Mouse (Mus musculus): Measurements from ENCODE around the gene Psma7. TPM values are rescaled to one million over a fixed set of nuclear protein-coding genes. Genes with fewer than 3 reads are reported as not detected.

Gene Psma7
- polyA plus RNA-seq, 1 experiment from 2014 or later, result 638 TPM

DNA sequence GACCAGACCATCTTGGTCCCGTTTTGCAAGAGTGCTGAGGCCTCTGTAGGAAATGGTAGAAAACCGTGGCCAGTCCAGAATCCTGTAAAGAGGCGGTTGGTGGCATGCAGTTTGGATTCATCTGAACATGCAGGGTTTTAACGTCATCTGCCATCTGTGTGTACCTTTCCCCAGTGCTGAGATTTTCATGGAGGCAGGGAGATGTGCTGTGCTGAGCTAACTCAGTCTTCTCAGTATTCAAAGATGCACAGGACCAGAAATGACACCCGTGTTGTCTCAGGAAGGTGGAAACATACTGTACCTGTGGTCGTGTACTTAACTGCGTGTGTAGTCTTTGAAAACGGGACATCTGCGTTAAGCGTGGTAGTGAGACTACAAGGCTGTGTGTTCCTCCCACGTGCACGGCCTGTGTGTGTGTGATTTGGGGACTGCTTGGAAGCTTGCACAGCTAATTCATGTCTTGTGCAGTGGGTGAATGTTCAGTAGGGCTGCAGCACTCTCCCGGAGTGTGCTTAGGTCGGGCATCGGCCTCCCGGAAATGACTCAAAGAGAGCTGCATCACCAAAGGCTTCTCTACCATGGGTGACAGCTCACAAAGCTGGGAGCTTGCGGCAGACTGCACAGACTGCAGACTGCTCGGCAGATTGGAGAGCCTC is 5.9 kb upstream of the Psma7 start:
- Histone ChIP-seq H3K27ac (ENCODE audit: low read length) (no peak overlapping the region), H3K4me2 (replicated peaks; ENCODE audit: low read depth, low read length) (no peak overlapping the region), H3K4me3 (ENCODE audit: low read length) (no peak overlapping the region), H3K4me1 (ENCODE audit: insufficient read depth, low read length) (peaks cover 14% of the 10 kb centered on the region), H3K9me3 (ENCODE audit: low read length) (no peaks in the 10 kb centered on the region; the same call in 1 of the 2 replicates), H3K36me3 (ENCODE audit: insufficient read depth, low read length) (peaks cover 9% of the 10 kb centered on the region), H3K27me3 (ENCODE audit: insufficient read depth, low read length) (no peaks in the 10 kb centered on the region), H3K9ac (replicated peaks; ENCODE audit: low read length) (no peak overlapping the region)
- 95% methylated on average over 18 of the region's 18 CpGs for WGBS
- ATAC-seq (ENCODE audit: low FRiP score, low TSS enrichment), result no peak

DNA sequence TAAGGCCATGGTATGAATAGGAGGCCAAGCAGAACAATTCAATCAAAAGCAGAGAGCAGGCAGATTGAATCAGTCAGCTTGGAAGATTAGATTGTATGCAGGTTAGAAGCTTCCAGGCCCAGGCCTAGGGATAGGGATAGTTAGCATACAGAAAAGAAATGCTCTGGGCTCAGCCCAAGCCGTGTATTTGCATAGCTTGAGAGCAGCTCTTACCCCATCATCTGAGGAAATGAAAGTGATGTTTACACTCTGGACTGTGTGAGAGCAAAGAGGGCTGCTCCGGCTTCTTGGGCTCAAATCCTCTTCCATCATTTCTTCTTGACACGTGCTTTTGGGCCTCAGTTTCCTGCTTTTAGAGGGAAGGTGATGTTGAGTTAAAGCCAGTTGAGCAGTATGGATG is 5.3 kb upstream of the Psma7 start:
- no peak for ATAC-seq (ENCODE audit: low FRiP score, low TSS enrichment)

GRCm38 (mm10) chr2:180045283-180045682 is 3.0 kb upstream of the Psma7 start:
- H3K9me3 ChIP-seq (ENCODE audit: low read length), result no peaks in the 10 kb centered on the region; the same call in 1 of the 2 replicates
- no peak for ATAC-seq (ENCODE audit: low FRiP score, low TSS enrichment)
- no peak overlapping the region for H3K4me3 ChIP-seq (ENCODE audit: low read length)
- H3K9ac ChIP-seq (replicated peaks; ENCODE audit: low read length), result no peak overlapping the region
- WGBS, result 40% methylated on average over 4 of the region's 4 CpGs
- H3K27me3 ChIP-seq (ENCODE audit: insufficient read depth, low read length), result no peaks in the 10 kb centered on the region
- no peak overlapping the region for H3K27ac ChIP-seq (ENCODE audit: low read length)
- peaks cover 6% of the 10 kb centered on the region for H3K36me3 ChIP-seq (ENCODE audit: insufficient read depth, low read length)
- H3K4me2 ChIP-seq (replicated peaks; ENCODE audit: low read depth, low read length), result no peak overlapping the region
- peaks cover 27% of the 10 kb centered on the region for H3K4me1 ChIP-seq (ENCODE audit: insufficient read depth, low read length)

More for the DNA sequence above, 5.3 kb upstream of the Psma7 start:
- H3K36me3 ChIP-seq (ENCODE audit: insufficient read depth, low read length), result peaks cover 6% of the 10 kb centered on the region
- WGBS, result 85% methylated on average over 3 of the region's 3 CpGs
- H3K4me1 ChIP-seq (ENCODE audit: insufficient read depth, low read length), result peaks cover 14% of the 10 kb centered on the region
- no peak overlapping the region for H3K27ac ChIP-seq (ENCODE audit: low read length)
- no peak overlapping the region for H3K4me2 ChIP-seq (replicated peaks; ENCODE audit: low read depth, low read length)
- no peaks in the 10 kb centered on the region; the same call in 1 of the 2 replicates for H3K9me3 ChIP-seq (ENCODE audit: low read length)
- no peaks in the 10 kb centered on the region for H3K27me3 ChIP-seq (ENCODE audit: insufficient read depth, low read length)
- no peak overlapping the region for H3K4me3 ChIP-seq (ENCODE audit: low read length)
- H3K9ac ChIP-seq (replicated peaks; ENCODE audit: low read length), result no peak overlapping the region

DNA sequence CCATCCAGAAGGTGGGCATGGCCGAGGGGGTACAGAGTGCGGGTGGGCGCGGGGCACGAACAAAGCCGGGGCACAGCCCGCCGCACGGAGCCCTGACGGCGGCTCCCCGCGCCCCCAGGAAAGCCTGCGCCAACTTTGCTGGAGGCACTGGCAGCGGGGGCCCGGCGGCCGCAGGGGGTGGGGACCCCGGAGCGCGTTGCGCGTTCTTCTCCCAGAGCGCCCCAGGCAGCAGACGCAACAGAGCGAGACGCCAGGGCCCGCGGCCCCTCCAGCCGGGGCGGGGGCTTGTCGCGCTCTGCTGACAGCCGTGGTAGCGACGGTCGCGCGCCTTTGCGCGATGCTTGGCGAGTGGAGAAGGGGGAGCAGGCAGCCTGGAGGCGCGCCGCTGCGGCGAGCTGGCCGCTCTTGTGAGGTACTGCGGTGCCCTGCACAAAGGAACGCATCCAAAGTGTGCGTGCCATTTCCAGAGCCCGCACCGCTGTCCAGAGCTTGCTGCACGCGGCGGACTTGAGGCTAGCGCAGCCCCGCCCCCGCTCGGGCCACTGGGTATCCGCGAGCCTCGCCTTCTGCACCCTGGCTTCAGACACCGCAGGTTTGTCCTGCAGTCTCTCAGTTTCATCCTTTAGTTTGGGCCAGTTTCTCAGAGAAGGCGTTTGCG is 754 bp upstream of the Psma7 start:
- peaks cover 35% of the 10 kb centered on the region for H3K4me1 ChIP-seq (ENCODE audit: insufficient read depth, low read length)
- H3K9ac ChIP-seq (replicated peaks; ENCODE audit: low read length), result peak overlapping the region; percentile 93
- ATAC-seq (ENCODE audit: low FRiP score, low TSS enrichment), result peak; percentile 76
- H3K27ac ChIP-seq (ENCODE audit: low read length), result peak overlapping the region; percentile 92
- H3K4me2 ChIP-seq (replicated peaks; ENCODE audit: low read depth, low read length), result peak overlapping the region; percentile 91
- peaks cover 17% of the 10 kb centered on the region for H3K36me3 ChIP-seq (ENCODE audit: insufficient read depth, low read length)
- H3K4me3 ChIP-seq (ENCODE audit: low read length), result peak overlapping the region; percentile 98
- no peaks in the 10 kb centered on the region; the same call in 1 of the 2 replicates for H3K9me3 ChIP-seq (ENCODE audit: low read length)
- under 1% methylated on average over 60 of the region's 66 CpGs for WGBS
- no peaks in the 10 kb centered on the region for H3K27me3 ChIP-seq (ENCODE audit: insufficient read depth, low read length)

DNA sequence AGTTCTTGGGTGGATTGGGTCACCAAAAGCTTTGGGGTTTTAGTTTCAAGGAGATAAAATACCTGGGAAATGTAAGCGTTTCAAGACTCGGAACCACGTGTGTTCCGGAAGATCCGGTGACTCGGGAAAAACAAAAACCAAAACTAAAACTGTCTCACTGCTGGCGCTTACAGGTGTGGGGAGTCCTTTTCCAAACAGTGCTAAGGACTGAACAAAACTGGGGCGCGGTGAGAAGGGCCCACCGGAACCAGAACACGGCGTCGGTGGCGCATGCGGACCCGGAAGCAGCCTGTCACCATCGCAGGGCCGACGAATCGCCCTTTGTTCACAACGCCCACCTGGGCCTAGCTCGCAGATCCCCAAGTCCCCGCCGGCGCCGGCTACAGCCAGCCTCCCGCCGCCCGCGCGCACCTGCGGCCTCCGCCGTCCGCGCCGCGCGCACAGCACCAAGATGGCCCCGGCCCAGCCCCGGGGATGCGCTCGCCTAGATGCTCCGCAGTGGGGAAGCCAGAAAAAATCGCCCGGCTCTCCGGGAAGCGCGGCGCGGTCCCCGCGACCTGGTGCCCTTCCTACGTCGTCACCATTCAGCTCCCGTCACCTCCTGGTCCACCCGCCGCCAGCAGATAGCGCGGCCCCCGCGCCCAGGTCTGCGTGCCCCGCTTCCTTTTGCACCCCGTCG is 517 bp downstream of the Psma7 start:
- WGBS, result under 1% methylated on average over 63 of the region's 66 CpGs
- peak overlapping the region; percentile 93 for H3K9ac ChIP-seq (replicated peaks; ENCODE audit: low read length)
- peak overlapping the region; percentile 91 for H3K4me2 ChIP-seq (replicated peaks; ENCODE audit: low read depth, low read length)
- H3K4me3 ChIP-seq (ENCODE audit: low read length), result peak overlapping the region; percentile 98
- no peaks in the 10 kb centered on the region for H3K9me3 ChIP-seq (ENCODE audit: low read length)
- no peaks in the 10 kb centered on the region for H3K27me3 ChIP-seq (ENCODE audit: insufficient read depth, low read length)
- H3K4me1 ChIP-seq (ENCODE audit: insufficient read depth, low read length), result peaks cover 35% of the 10 kb centered on the region
- peak; percentile 40 for ATAC-seq (ENCODE audit: low FRiP score, low TSS enrichment)
- H3K36me3 ChIP-seq (ENCODE audit: insufficient read depth, low read length), result peaks cover 24% of the 10 kb centered on the region
- peak overlapping the region; percentile 92 for H3K27ac ChIP-seq (ENCODE audit: low read length)

DNA sequence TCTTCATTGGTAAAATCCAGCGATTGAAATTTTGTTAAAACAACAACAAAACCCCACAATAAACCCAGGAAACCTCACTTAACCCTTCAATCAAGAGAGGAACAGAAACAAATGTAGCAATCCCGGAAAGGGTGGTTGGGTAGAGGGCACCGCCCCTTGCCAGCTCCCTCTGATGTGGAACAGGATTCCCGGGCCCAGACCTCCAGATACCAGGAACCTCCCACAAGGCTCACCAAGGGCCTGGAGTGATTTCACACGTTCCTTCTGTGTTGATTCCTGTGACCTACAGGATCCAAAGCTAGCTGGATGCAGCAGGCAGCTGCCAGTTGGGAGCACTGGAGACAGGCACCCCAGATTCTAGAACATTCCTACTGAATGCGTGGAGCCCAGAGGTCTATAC is 1.8 kb downstream of the Psma7 start:
- H3K4me2 ChIP-seq (replicated peaks; ENCODE audit: low read depth, low read length), result peak overlapping the region; percentile 91
- H3K9ac ChIP-seq (replicated peaks; ENCODE audit: low read length), result peak overlapping the region; percentile 42; the same call in 1 of the 2 replicates
- no peak for ATAC-seq (ENCODE audit: low FRiP score, low TSS enrichment)
- H3K4me1 ChIP-seq (ENCODE audit: insufficient read depth, low read length), result peaks cover 35% of the 10 kb centered on the region
- WGBS, result 34% methylated on average over 6 of the region's 6 CpGs
- H3K27ac ChIP-seq (ENCODE audit: low read length), result peak overlapping the region; percentile 47; the same call in 1 of the 2 replicates
- H3K9me3 ChIP-seq (ENCODE audit: low read length), result no peaks in the 10 kb centered on the region
- peaks cover 34% of the 10 kb centered on the region for H3K36me3 ChIP-seq (ENCODE audit: insufficient read depth, low read length)
- peak overlapping the region; percentile 98 for H3K4me3 ChIP-seq (ENCODE audit: low read length)
- H3K27me3 ChIP-seq (ENCODE audit: insufficient read depth, low read length), result no peaks in the 10 kb centered on the region

DNA sequence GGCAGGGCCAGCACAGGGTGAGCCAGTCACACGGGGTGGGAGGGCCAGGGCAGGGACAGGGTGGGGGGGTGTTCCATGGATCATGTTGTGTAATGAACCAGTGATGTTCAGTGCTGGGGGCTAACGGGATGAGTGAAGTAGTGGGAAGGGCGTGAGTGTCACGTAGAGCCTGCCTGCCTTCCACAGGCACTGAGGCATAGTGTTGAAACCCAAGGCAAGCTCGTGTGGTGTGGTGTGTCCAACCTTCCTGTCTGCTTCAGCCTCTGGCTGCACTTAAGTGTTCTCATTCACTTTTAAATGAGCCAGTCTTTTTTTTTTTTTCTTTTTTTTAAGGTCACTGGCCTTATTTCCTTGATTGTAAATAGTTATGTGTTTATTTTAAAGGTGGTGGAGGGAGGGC is 7.5 kb downstream of the Psma7 start:
- no peak overlapping the region for H3K4me2 ChIP-seq (replicated peaks; ENCODE audit: low read depth, low read length)
- H3K9me3 ChIP-seq (ENCODE audit: low read length), result no peaks in the 10 kb centered on the region
- no peak overlapping the region for H3K27ac ChIP-seq (ENCODE audit: low read length)
- peaks cover 86% of the 10 kb centered on the region for H3K36me3 ChIP-seq (ENCODE audit: insufficient read depth, low read length)
- ATAC-seq (ENCODE audit: low FRiP score, low TSS enrichment), result no peak
- H3K9ac ChIP-seq (replicated peaks; ENCODE audit: low read length), result no peak overlapping the region
- 51% methylated on average over 5 of the region's 5 CpGs for WGBS
- H3K4me1 ChIP-seq (ENCODE audit: insufficient read depth, low read length), result peaks cover 9% of the 10 kb centered on the region
- no peaks in the 10 kb centered on the region for H3K27me3 ChIP-seq (ENCODE audit: insufficient read depth, low read length)
- H3K4me3 ChIP-seq (ENCODE audit: low read length), result no peak overlapping the region

GRCm38 (mm10) chr2:180033956-180034355 is 8.3 kb downstream of the Psma7 start:
- H3K27ac ChIP-seq (ENCODE audit: low read length), result no peak overlapping the region
- no peak overlapping the region for H3K4me2 ChIP-seq (replicated peaks; ENCODE audit: low read depth, low read length)
- H3K27me3 ChIP-seq (ENCODE audit: insufficient read depth, low read length), result no peaks in the 10 kb centered on the region
- no peak for ATAC-seq (ENCODE audit: low FRiP score, low TSS enrichment)
- no peaks in the 10 kb centered on the region for H3K9me3 ChIP-seq (ENCODE audit: low read length)
- no peak overlapping the region for H3K9ac ChIP-seq (replicated peaks; ENCODE audit: low read length)
- peaks cover 5% of the 10 kb centered on the region; the same call in 1 of the 2 replicates for H3K4me1 ChIP-seq (ENCODE audit: insufficient read depth, low read length)
- no peak overlapping the region for H3K4me3 ChIP-seq (ENCODE audit: low read length)
- peaks cover 92% of the 10 kb centered on the region for H3K36me3 ChIP-seq (ENCODE audit: insufficient read depth, low read length)
- WGBS, result 58% methylated on average over 3 of the region's 3 CpGs

- Histone ChIP-seq H3K27me3 (ENCODE audit: insufficient read depth, low read length) (no peaks in the 10 kb centered on the region), H3K4me2 (replicated peaks; ENCODE audit: low read depth, low read length) (no peak overlapping the region), H3K9me3 (ENCODE audit: low read length) (no peaks in the 10 kb centered on the region), H3K4me1 (ENCODE audit: insufficient read depth, low read length) (peaks cover 8% of the 10 kb centered on the region), H3K36me3 (ENCODE audit: insufficient read depth, low read length) (peaks cover 92% of the 10 kb centered on the region), H3K4me3 (ENCODE audit: low read length) (no peak overlapping the region), H3K9ac (replicated peaks; ENCODE audit: low read length) (no peak overlapping the region), H3K27ac (ENCODE audit: low read length) (no peak overlapping the region)
- ATAC-seq (ENCODE audit: low FRiP score, low TSS enrichment), result no peak
- 71% methylated on average over 3 of the region's 3 CpGs for WGBS
Observed at GRCm38 (mm10) chr2:180032925-180033324, 9.3 kb downstream of the Psma7 start.

All from kidney, embryonic 16.5 days (tissue).